Mouse (Mus musculus) intestine, postnatal 0 days (tissue): ENCODE results near the gene Ankrd33b. TPM values are rescaled to one million over a fixed set of nuclear protein-coding genes. Genes with fewer than 3 reads are reported as not detected.

Source experiments
- ATAC-seq: fragments of 200-750 bp; cut with Nextera tagmentation; 2 replicates; pipeline ENCODE4 v1.8.0; 2017; ENCODE audit warnings: mild to moderate bottlenecking, moderate TSS enrichment, moderate library complexity
- H3K27ac ChIP-seq: fragments of 300-500 bp; sonication (generic); 2 replicates; pipeline ENCODE4 v1.5.1; 2014; ENCODE audit warnings: mild to moderate bottlenecking, low read depth, low read length, moderate library complexity
- H3K27me3 ChIP-seq: fragments of 300-500 bp; sonication (generic); replicated peaks from 2 replicates; pipeline ENCODE4 v1.6.1; 2014; ENCODE audit warnings: low read length, mixed read lengths; ENCODE audit not compliant: control insufficient read depth, insufficient read depth
- H3K36me3 ChIP-seq: fragments of 300-500 bp; sonication (generic); 2 replicates; pipeline ENCODE4 v1.6.1; 2014; ENCODE audit warnings: mild to moderate bottlenecking, moderate library complexity; ENCODE audit not compliant: control insufficient read depth, insufficient read depth
- H3K4me1 ChIP-seq: fragments of 300-500 bp; sonication (generic); replicated peaks from 2 replicates; pipeline ENCODE4 v1.6.1; 2014; ENCODE audit warnings: antibody characterized with exemption, low read length, mixed read lengths; ENCODE audit not compliant: control insufficient read depth, insufficient read depth
- H3K4me2 ChIP-seq: fragments of 300-500 bp; sonication (generic); replicated peaks from 2 replicates; pipeline ENCODE4 v1.6.1; 2014; ENCODE audit warnings: low read depth, mild to moderate bottlenecking, moderate library complexity
- H3K4me3 ChIP-seq: fragments of 300-500 bp; sonication (generic); 2 replicates; pipeline ENCODE4 v1.5.1; 2014; ENCODE audit warnings: low read depth, low read length
- H3K9ac ChIP-seq: fragments of 300-500 bp; sonication (generic); 2 replicates; pipeline ENCODE4 v1.6.1; 2014; ENCODE audit warnings: mild to moderate bottlenecking, low read depth, low read length
- H3K9me3 ChIP-seq: fragments of 300-500 bp; sonication (generic); 2 replicates; pipeline ENCODE4 v1.6.1; 2016; ENCODE audit warnings: mixed run types; ENCODE audit not compliant: control insufficient read depth
- CTCF ChIP-seq: sonication (generic); IDR thresholded peaks from 2 replicates; pipeline ENCODE4 v1.5.1; 2016; ENCODE audit warnings: low read depth, mild to moderate bottlenecking, control low read depth, antibody characterized with exemption, moderate library complexity
- WGBS: fragments of 180-500 bp; shearing (Covaris S2); extraction: QIAGEN DNeasy Blood & Tissue Kit; methylation state at CpG from one replicate; pipeline ENCODE4 v1.1.7; 2014; 5-methylcytosine and 5-hydroxymethylcytosine counted together
- polyA plus RNA-seq: library from polyadenylated mRNA; unstranded; fragments of >200 nt; fragmentation: Nextera tagmentation; extraction: Ambion mirVana; gene quantifications from 2 replicates; pipeline ENCODE4 v1.2.1, GENCODE M21; 2015

Gene Ankrd33b
- polyA plus RNA-seq, 1 experiment from 2014 or later = 0.29 TPM

DNA sequence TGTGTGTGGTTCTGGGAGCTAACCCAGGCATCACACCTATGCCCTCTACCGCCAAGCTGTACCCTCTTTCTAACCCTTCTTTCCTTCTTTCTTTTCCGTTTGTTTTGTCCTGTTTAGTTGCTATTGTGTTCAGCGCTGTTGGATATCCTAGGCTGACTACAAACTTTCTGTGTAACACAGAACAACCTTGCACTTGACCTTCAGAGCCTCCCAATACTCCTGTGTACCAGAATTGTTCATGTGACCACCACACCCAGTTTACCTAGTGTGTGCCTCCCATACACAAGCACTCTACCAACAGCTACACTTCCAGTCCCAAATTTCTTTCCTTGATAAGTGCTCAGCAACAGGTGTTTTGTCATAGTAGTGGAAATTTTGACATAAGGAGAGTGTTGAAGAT, 11.9 kb upstream of the Ankrd33b start:
- WGBS = 92% methylated on average over 3 of the region's 3 CpGs

DNA sequence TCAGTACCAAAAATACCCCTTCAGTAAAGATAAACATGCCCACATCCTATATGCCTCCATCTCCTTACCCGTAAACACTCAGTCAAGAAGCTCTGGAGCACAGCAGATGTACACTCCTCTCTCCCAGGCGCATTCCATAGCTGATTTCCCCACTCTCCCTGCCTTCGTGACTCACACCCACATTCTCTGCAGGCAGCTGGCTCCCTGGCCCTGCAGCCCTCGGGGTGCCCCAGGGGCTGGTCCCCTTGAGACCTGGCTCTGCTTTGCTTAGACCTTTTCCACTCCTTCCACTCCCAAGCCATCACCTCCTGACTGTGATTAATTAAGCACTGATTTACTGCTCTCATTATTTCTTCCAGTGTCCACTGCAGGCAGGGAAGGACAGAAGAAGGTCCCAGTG, 7.7 kb upstream of the Ankrd33b start:
- H3K4me3 ChIP-seq = no peak overlapping the region
- no peak overlapping the region for H3K4me2 ChIP-seq
- no peaks in the 10 kb centered on the region for H3K9me3 ChIP-seq
- H3K9ac ChIP-seq = no peak overlapping the region
- TF ChIP-seq CTCF = no peak
- no peaks in the 10 kb centered on the region for H3K4me1 ChIP-seq
- H3K27me3 ChIP-seq = no peaks in the 10 kb centered on the region
- 28% methylated on average over 4 of the region's 4 CpGs for WGBS
- ATAC-seq = no peak
- no peak overlapping the region for H3K27ac ChIP-seq
- no peaks in the 10 kb centered on the region for H3K36me3 ChIP-seq

More for the DNA sequence above, 11.9 kb upstream of the Ankrd33b start:
- Histone ChIP-seq H3K4me1 (no peaks in the 10 kb centered on the region), H3K4me3 (no peak overlapping the region), H3K9ac (no peak overlapping the region), H3K36me3 (no peaks in the 10 kb centered on the region), H3K4me2 (no peak overlapping the region), H3K9me3 (no peaks in the 10 kb centered on the region), H3K27ac (no peak overlapping the region), H3K27me3 (no peaks in the 10 kb centered on the region)
- ATAC-seq = no peak
- TF ChIP-seq CTCF = no peak

DNA sequence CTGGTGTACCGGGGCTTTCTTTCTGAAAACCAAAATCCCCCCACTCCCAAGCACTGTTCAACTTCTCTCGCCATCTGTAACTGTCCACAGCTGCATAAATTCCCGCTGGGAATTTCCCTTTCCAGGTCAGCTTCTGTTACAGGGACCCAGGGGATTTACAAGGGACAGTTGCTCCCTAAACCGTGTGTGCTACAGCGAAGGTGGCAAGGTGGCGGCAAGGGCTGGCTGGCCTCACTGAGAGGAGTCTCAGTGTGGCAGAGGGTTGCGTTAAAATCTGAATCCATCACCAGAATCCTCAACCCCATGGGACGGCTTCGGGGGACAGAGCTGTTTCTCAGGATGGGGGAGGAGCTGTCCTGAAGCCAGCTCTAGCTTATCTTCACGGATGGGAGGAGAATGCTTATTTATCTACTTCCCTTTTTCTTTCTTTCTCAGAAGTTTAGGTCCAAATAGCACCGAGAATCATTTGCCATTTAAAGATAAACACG, 1.6 kb upstream of the Ankrd33b start:
- Histone ChIP-seq H3K36me3 (no peaks in the 10 kb centered on the region), H3K27ac (no peak overlapping the region), H3K4me2 (no peak overlapping the region), H3K9me3 (no peaks in the 10 kb centered on the region), H3K9ac (no peak overlapping the region), H3K4me3 (no peak overlapping the region), H3K27me3 (peaks cover 49% of the 10 kb centered on the region), H3K4me1 (no peaks in the 10 kb centered on the region; the same call in 1 of the 2 replicates)
- WGBS = 22% methylated on average over 12 of the region's 12 CpGs
- TF ChIP-seq CTCF = no peak
- ATAC-seq = no peak

DNA sequence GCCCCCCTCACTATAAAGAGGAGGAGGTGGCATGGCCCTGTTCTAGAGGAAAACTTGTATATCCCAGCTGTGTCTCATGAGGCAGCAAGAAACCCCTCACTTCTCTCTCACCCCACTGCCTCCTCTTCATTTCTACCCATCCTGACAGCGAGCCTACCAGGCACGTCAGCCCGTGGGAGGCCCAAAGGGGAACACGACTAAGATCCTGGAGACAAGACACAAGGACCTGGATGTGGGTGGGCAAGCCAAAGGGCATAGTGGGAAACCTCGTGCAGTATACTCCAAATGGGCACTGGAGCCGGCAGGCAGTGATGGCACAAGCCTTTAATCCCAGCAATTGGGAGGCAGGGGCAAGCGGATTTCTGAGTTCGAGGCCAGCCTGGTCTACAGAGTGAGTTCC, 1.0 kb upstream of the Ankrd33b start:
- no peak overlapping the region for H3K4me2 ChIP-seq
- peak overlapping the region; percentile 64; the same call in 1 of the 2 replicates for H3K4me3 ChIP-seq
- no peaks in the 10 kb centered on the region for H3K36me3 ChIP-seq
- no peak for TF ChIP-seq CTCF
- ATAC-seq = no peak
- no peaks in the 10 kb centered on the region; the same call in 1 of the 2 replicates for H3K4me1 ChIP-seq
- peaks cover 49% of the 10 kb centered on the region for H3K27me3 ChIP-seq
- no peak overlapping the region for H3K27ac ChIP-seq
- 38% methylated on average over 8 of the region's 8 CpGs for WGBS
- no peaks in the 10 kb centered on the region for H3K9me3 ChIP-seq
- no peak overlapping the region for H3K9ac ChIP-seq

DNA sequence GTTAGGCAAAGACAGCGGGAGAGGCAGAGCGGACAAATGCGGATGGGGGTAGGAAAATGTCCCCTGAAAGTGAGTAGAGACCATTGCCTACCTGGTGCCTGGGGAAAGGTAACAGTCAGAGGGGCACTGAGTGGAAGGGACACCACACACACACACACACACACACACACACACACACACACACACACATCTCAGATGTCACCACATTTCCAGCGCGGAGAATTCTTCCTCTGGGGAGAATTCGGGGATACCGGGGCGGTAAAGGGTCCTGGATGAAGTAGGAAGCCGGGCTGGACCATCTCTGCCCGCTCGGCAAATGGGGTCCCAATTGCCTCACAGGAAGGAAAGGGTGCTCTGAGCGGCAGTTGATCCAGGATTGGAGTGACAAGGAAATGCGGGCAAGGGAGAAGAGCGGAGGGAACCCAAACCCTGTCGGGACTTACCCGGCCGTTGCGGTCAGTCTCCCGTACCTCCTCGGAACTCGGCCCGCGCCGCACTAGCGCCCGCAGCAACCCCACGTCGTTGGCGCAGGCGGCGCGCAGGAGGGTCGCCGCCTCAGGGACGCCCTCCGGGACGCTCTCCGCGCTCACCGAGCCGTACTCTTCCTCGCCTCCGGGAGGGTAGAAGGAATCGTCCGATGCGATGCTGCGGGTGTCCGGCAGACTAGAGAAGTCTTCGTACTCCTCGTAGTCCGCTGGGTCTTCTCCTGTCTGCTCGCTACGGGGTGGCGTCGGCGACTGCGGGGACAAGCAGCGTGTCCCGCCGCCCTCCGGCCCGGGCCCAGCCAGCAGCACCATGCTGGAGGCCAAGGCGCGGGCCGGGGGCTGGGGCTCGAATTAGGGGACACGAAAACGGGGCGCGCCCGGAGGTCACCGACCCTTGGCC, 688 bp downstream of the Ankrd33b start:
- WGBS = under 1% methylated on average over 71 of the region's 72 CpGs
- Histone ChIP-seq H3K4me1 (no peaks in the 10 kb centered on the region; the same call in 1 of the 2 replicates), H3K9ac (peak overlapping the region; percentile 46; the same call in 1 of the 2 replicates), H3K27me3 (peaks cover 49% of the 10 kb centered on the region), H3K27ac (no peak overlapping the region), H3K36me3 (no peaks in the 10 kb centered on the region), H3K4me3 (peak overlapping the region; percentile 64), H3K9me3 (no peaks in the 10 kb centered on the region), H3K4me2 (peak overlapping the region; percentile 88)
- ATAC-seq = no peak
- no peak for TF ChIP-seq CTCF

DNA sequence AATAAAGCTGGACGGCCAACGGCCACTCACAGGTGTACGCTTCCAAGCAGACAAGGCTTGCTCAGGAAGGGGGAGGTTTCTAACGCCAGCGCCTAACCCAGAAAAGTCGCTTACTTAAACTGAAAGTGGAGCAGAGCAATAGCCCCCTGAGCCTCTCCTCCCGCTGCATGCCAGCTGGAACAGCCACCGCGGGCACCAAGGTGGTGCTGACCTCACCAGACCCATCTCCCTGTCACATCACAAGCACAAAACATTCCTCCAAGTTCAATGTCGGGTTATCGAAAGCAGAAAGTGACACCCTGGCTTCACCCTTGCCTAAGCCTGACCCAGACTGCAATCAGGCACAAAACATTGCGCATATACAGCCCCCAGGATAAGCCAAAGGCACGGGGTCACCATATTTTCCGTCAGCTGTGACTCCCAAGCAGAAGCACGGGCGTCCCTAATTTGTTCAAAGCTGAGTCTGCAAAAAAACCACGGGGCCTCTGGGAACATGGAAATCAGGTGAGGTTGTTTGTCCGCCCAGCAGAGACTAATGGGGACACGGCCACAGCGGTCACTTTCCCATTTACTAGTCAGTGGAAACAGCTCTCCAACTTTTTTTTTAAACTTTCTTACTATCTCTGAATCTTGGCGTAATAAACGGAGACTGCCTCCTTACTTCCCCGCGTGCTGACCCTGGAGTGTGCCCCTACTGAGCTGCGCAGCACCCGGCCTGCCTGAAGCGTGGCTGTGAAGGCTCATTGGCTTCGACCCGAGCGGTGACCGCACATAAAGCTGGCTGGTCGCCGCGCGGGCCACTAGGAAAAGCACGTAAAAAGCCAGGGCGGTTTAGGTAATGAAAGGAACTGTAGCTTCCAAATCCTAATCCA, 1.6 kb downstream of the Ankrd33b start:
- H3K9ac ChIP-seq = no peak overlapping the region
- H3K4me1 ChIP-seq = no peaks in the 10 kb centered on the region; the same call in 1 of the 2 replicates
- ATAC-seq = no peak
- H3K9me3 ChIP-seq = no peaks in the 10 kb centered on the region
- WGBS = 5% methylated on average over 37 of the region's 37 CpGs
- no peaks in the 10 kb centered on the region for H3K36me3 ChIP-seq
- no peak for TF ChIP-seq CTCF
- no peak overlapping the region for H3K27ac ChIP-seq
- peak overlapping the region; percentile 88 for H3K4me2 ChIP-seq
- H3K27me3 ChIP-seq = peaks cover 49% of the 10 kb centered on the region
- H3K4me3 ChIP-seq = peak overlapping the region; percentile 64
